Mouse (Mus musculus): ENCODE results near the gene Ramp2. TPM values are rescaled to one million over a fixed set of nuclear protein-coding genes. Genes with fewer than 3 reads are reported as not detected.
A peak's percentile ranks its signal among the peaks of the same experiment; 100 is the strongest.

Ramp2 gene
- polyA plus RNA-seq, 1 experiment, result 86.6 TPM

DNA sequence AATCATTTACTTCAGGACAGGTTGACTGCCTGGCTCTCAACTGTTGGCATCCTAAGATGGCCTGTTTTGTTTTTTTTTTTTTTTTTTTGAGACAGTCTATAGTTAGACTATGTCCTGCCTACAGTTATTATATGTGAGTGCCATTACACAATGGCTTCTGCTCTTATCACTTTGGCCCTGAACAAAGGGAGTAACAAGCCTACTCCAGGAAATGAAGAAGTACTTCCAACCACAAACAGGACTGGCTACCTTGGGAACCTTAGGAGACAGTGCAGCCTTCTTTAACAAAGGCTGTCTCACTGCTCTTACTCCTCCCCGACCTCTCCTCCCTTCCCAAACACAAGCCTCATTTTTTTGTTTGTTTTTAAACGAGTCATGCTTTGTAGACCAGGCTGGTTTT is 25.0 kb upstream of the Ramp2 start:
- H3K27ac ChIP-seq (ENCODE audit: insufficient read depth, low read depth, low read length), result peak overlapping the region; percentile 73
- DNase-seq, result no peak
- H3K4me1 ChIP-seq (ENCODE audit: control insufficient read depth, insufficient read depth, low read length), result peaks cover 23% of the 10 kb centered on the region; the same call in 1 of the 2 replicates
- no peak overlapping the region for H3K4me3 ChIP-seq (ENCODE audit: insufficient read depth, low read depth, low read length)
- H3K27me3 ChIP-seq (replicated peaks; ENCODE audit: control insufficient read depth, insufficient read depth, low read length), result no peaks in the 10 kb centered on the region
- WGBS, result 38% methylated on average over 2 of the region's 2 CpGs
- H3K36me3 ChIP-seq (ENCODE audit: control insufficient read depth, insufficient read depth, low read length), result no peaks in the 10 kb centered on the region; the same call in 1 of the 2 replicates
- TF ChIP-seq CTCF (conservative IDR thresholded peaks at IDR 0.05; ENCODE audit: insufficient read depth, insufficient read length, low read depth, low read length) (no peak), POLR2A (IDR thresholded peaks at IDR 0.05; ENCODE audit: low read depth, low read length) (no peak)

GRCm38 (mm10) chr11:101221306-101221986 is 24.4 kb upstream of the Ramp2 start:
- no peaks in the 10 kb centered on the region for H3K27me3 ChIP-seq (replicated peaks; ENCODE audit: control insufficient read depth, insufficient read depth, low read length)
- WGBS, result 61% methylated on average over 8 of the region's 8 CpGs
- H3K27ac ChIP-seq (ENCODE audit: insufficient read depth, low read depth, low read length), result peak overlapping the region; percentile 73
- no peaks in the 10 kb centered on the region; the same call in 1 of the 2 replicates for H3K36me3 ChIP-seq (ENCODE audit: control insufficient read depth, insufficient read depth, low read length)
- no peak for TF ChIP-seq POLR2A (IDR thresholded peaks at IDR 0.05; ENCODE audit: low read depth, low read length)
- no peak for TF ChIP-seq CTCF (conservative IDR thresholded peaks at IDR 0.05; ENCODE audit: insufficient read depth, insufficient read length, low read depth, low read length)
- peak; percentile 12 for DNase-seq
- no peak overlapping the region for H3K4me3 ChIP-seq (ENCODE audit: insufficient read depth, low read depth, low read length)
- peaks cover 23% of the 10 kb centered on the region; the same call in 1 of the 2 replicates for H3K4me1 ChIP-seq (ENCODE audit: control insufficient read depth, insufficient read depth, low read length)

DNA sequence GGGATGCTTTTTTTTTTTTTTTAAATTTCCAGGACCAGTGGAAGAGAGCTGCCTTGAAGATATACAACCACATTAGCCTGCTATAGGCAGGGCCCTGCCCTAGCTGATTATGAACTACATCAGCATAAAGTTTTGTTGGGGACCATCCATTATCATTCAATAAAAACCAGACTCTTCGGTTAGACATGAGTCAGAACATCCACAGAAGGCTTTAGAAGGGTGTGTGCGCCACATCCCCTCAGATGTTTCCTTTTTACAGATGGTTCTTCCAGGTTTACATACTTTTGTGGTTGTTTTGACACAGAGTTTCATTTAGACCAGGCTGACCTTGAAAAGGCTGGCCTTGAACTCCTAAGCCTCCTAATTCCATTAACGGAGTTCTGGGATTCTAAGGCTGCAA is 21.5 kb upstream of the Ramp2 start:
- DNase-seq, result no peak
- Histone ChIP-seq H3K36me3 (ENCODE audit: control insufficient read depth, insufficient read depth, low read length) (no peaks in the 10 kb centered on the region; the same call in 1 of the 2 replicates), H3K4me1 (ENCODE audit: control insufficient read depth, insufficient read depth, low read length) (peaks cover 10% of the 10 kb centered on the region; the same call in 1 of the 2 replicates), H3K27ac (ENCODE audit: insufficient read depth, low read depth, low read length) (no peak overlapping the region), H3K4me3 (ENCODE audit: insufficient read depth, low read depth, low read length) (no peak overlapping the region), H3K27me3 (replicated peaks; ENCODE audit: control insufficient read depth, insufficient read depth, low read length) (no peaks in the 10 kb centered on the region)
- no peak for TF ChIP-seq POLR2A (IDR thresholded peaks at IDR 0.05; ENCODE audit: low read depth, low read length)
- TF ChIP-seq CTCF (conservative IDR thresholded peaks at IDR 0.05; ENCODE audit: insufficient read depth, insufficient read length, low read depth, low read length), result no peak
- WGBS, result 74% methylated on average over 3 of the region's 3 CpGs

- 13% methylated on average over 25 of the region's 25 CpGs for WGBS
- Histone ChIP-seq H3K4me1 (ENCODE audit: control insufficient read depth, insufficient read depth, low read length) (peaks cover 17% of the 10 kb centered on the region; the same call in 1 of the 2 replicates), H3K36me3 (ENCODE audit: control insufficient read depth, insufficient read depth, low read length) (no peaks in the 10 kb centered on the region; the same call in 1 of the 2 replicates), H3K4me3 (ENCODE audit: insufficient read depth, low read depth, low read length) (peak overlapping the region; percentile 92), H3K27me3 (replicated peaks; ENCODE audit: control insufficient read depth, insufficient read depth, low read length) (no peaks in the 10 kb centered on the region), H3K27ac (ENCODE audit: insufficient read depth, low read depth, low read length) (peak overlapping the region; percentile 61)
- no peak for TF ChIP-seq POLR2A (IDR thresholded peaks at IDR 0.05; ENCODE audit: low read depth, low read length)
- no peak for TF ChIP-seq CTCF (conservative IDR thresholded peaks at IDR 0.05; ENCODE audit: insufficient read depth, insufficient read length, low read depth, low read length)
- DNase-seq, result no peak
Measured at GRCm38 (mm10) chr11:101225331-101226064, 20.3 kb upstream of the Ramp2 start.

DNA sequence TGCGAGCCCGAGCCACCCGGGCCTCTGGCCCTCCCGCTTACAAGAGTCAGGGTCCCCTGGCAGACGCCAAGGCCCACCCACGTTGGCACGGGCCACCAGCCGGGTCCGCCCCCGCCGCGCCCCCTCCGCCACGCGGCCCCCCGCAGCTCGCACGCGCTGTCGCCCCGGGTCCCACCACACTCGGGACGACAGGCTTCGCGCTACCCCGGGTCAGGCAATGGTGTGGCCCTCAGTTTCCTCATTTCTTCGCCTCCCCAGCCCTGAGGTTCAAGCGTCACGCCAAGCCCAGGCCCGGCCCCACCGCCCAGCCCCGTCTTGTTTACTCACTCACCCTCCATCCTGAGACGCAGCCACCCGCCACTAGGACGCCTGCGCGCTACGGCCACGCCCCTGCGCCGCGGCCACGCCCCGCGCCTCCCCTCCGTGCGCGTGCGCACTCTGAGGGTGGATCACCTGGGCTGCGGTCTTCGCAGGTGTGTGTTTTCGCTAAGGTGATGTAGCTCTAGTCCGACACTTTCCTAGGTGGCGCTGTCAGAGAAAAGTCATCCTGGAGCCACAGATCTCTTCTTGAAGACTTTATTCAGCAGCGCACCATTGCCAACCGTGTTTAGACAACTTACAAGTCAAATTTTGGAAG is 19.6 kb upstream of the Ramp2 start, which contains the start of gene Ezh1:
Ezh1 (minus strand) TSS at position 399 of the 637 bp plus-strand sequence.
- DNase-seq, result peak; percentile 98
- no peaks in the 10 kb centered on the region for H3K36me3 ChIP-seq (ENCODE audit: control insufficient read depth, insufficient read depth, low read length)
- WGBS, result 1% methylated on average over 55 of the region's 56 CpGs
- H3K4me3 ChIP-seq (ENCODE audit: insufficient read depth, low read depth, low read length), result peak within 1 kb of the TSS; percentile 92
- H3K4me1 ChIP-seq (ENCODE audit: control insufficient read depth, insufficient read depth, low read length), result peaks cover 20% of the 10 kb centered on the region; the same call in 1 of the 2 replicates
- H3K27me3 ChIP-seq (replicated peaks; ENCODE audit: control insufficient read depth, insufficient read depth, low read length), result no peaks in the 10 kb centered on the region
- peak within 1 kb of the TSS; percentile 71 for H3K27ac ChIP-seq (ENCODE audit: insufficient read depth, low read depth, low read length)
- TF ChIP-seq CTCF (conservative IDR thresholded peaks at IDR 0.05; ENCODE audit: insufficient read depth, insufficient read length, low read depth, low read length) (peak; percentile 43; the same call in 1 of the 2 replicates), POLR2A (IDR thresholded peaks at IDR 0.05; ENCODE audit: low read depth, low read length) (peak; percentile 54)

DNA sequence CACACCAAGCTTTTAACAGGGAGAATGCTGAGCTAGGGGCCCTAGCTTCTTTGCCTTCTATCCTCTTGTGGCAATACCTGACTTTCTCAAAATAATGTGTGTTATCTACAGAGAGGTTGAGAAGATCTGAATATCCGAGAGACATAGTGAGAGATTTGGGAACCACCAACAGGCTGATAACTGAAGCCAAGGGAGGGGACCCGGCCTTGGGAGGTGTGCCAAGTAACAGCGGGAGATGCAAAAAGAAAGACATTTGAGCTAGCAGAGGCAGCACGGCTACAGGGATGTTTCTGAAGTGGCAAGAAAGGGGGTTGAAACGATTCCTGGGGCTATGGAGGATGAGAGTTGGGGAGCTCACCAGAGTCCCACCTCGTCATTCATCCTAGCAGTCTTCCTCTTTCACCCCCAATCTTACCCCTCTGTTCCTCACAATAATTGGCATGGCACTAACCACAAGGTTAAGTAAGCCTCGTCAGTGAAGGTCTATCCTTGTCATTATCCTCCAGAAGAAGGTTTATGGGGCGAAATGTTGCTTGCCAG is 16.4 kb upstream of the Ramp2 start:
- peak overlapping the region; percentile 97 for H3K27ac ChIP-seq (ENCODE audit: insufficient read depth, low read depth, low read length)

More for the DNA sequence above, 16.4 kb upstream of the Ramp2 start:
- H3K4me1 ChIP-seq (ENCODE audit: control insufficient read depth, insufficient read depth, low read length), result peaks cover 32% of the 10 kb centered on the region; the same call in 1 of the 2 replicates
- no peaks in the 10 kb centered on the region for H3K27me3 ChIP-seq (replicated peaks; ENCODE audit: control insufficient read depth, insufficient read depth, low read length)
- H3K4me3 ChIP-seq (ENCODE audit: insufficient read depth, low read depth, low read length), result no peak overlapping the region
- TF ChIP-seq POLR2A (IDR thresholded peaks at IDR 0.05; ENCODE audit: low read depth, low read length) (no peak), CTCF (conservative IDR thresholded peaks at IDR 0.05; ENCODE audit: insufficient read depth, insufficient read length, low read depth, low read length) (no peak)
- DNase-seq, result peak; percentile 36
- H3K36me3 ChIP-seq (ENCODE audit: control insufficient read depth, insufficient read depth, low read length), result no peaks in the 10 kb centered on the region
- WGBS, result 55% methylated on average over 8 of the region's 8 CpGs

All from kidney, adult 2 months (tissue).